Mouse (Mus musculus) C2C12 (cell line): ENCODE measurements around the gene Igfals. TPM values are rescaled to one million over a fixed set of nuclear protein-coding genes. Genes with fewer than 3 reads are reported as not detected.

Source experiments
- H3K27me3 ChIP-seq: one replicate; pipeline ENCODE4 v1.6.1; 2011; ENCODE audit not compliant: control insufficient read depth, insufficient read depth, insufficient read length
- H3K36me3 ChIP-seq: one replicate; pipeline ENCODE4 v1.6.1; 2011; ENCODE audit not compliant: control insufficient read depth, insufficient read depth
- H3K4me3 ChIP-seq: one replicate; pipeline ENCODE4 v1.5.1; 2011; ENCODE audit warnings: mild to moderate bottlenecking, control low read depth; ENCODE audit not compliant: poor library complexity, insufficient read depth, severe bottlenecking
- H3K79me2 ChIP-seq: one replicate; pipeline ENCODE4 v1.6.1; 2011; ENCODE audit not compliant: control insufficient read depth, insufficient read depth
- H3K79me3 ChIP-seq: one replicate; pipeline ENCODE4 v1.6.1; 2011; ENCODE audit warnings: low read depth, control low read depth
- H3ac ChIP-seq: one replicate; pipeline ENCODE3; 2011; ENCODE audit warnings: low read depth; ENCODE audit not compliant: control insufficient read depth, insufficient read length
- CEBPB ChIP-seq: IDR thresholded peaks from one replicate; pipeline ENCODE4 v1.6.1; 2011; ENCODE audit warnings: low read depth, mild to moderate bottlenecking, control low read depth, moderate library complexity
- CTCF ChIP-seq: IDR thresholded peaks from one replicate; pipeline ENCODE4 v1.5.1; 2011; ENCODE audit not compliant: control insufficient read depth, insufficient read depth, insufficient read length
- FOSL1 ChIP-seq: IDR thresholded peaks from one replicate; pipeline ENCODE4 v1.8.0; 2011; ENCODE audit warnings: mild to moderate bottlenecking, low read length; ENCODE audit not compliant: poor library complexity, insufficient read depth, severe bottlenecking
- MAX ChIP-seq: IDR thresholded peaks from one replicate; pipeline ENCODE4 v1.6.1; 2011; ENCODE audit warnings: mild to moderate bottlenecking, control low read depth
- MYOD1 ChIP-seq: IDR thresholded peaks from one replicate; pipeline ENCODE4 v1.6.1; 2011; ENCODE audit warnings: low read depth; ENCODE audit not compliant: control insufficient read depth, insufficient read length
- MYOG ChIP-seq: IDR thresholded peaks from one replicate; pipeline ENCODE4 v1.6.1; 2011; ENCODE audit not compliant: control insufficient read depth, insufficient read length; ENCODE audit errors: extremely low read depth
- USF1 ChIP-seq: IDR thresholded peaks from one replicate; pipeline ENCODE4 v1.6.1; 2011; ENCODE audit warnings: low read depth, mild to moderate bottlenecking, control low read depth, moderate library complexity
- polyA plus RNA-seq: library from polyadenylated mRNA; unstranded; fragments of >200 nt; fragmentation: generic; extraction: Trizol; gene quantifications from one replicate; pipeline ENCODE4 v1.2.1, GENCODE M21; 2012; ENCODE audit warnings: missing spikeins

Gene Igfals
- polyA plus RNA-seq, 1 experiment = 0.06 TPM

DNA sequence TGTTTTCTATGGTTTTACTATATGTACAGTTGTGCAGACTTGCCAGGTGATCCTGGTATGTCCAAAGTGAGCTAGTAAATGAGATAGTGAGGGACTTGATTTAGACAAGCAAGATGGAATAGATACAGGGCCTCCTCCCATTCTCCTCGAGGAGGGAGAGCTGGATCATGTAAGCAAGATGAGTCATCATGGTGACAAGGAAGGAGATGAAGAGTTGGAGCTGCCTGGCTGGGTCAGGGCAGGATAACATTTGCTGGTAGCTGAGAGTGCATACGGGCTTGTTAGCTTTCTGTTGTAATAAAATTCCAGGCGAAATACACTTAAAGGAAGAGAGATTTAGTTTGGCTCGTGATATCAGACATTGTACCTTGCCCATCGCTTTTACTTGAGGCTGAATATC is 25.5 kb upstream of the Igfals start:
- H3K4me3 ChIP-seq = no peak overlapping the region
- no peaks in the 10 kb centered on the region for H3K79me2 ChIP-seq
- H3K79me3 ChIP-seq = no peaks in the 10 kb centered on the region
- no peak overlapping the region for H3ac ChIP-seq
- no peaks in the 10 kb centered on the region for H3K36me3 ChIP-seq
- TF ChIP-seq USF1 = no peak
- no peak for TF ChIP-seq CEBPB
- no peak for TF ChIP-seq CTCF
- TF ChIP-seq MYOD1 = no peak
- TF ChIP-seq FOSL1 = no peak
- no peak for TF ChIP-seq MYOG
- no peak for TF ChIP-seq MAX
- H3K27me3 ChIP-seq = peaks cover 9% of the 10 kb centered on the region

DNA sequence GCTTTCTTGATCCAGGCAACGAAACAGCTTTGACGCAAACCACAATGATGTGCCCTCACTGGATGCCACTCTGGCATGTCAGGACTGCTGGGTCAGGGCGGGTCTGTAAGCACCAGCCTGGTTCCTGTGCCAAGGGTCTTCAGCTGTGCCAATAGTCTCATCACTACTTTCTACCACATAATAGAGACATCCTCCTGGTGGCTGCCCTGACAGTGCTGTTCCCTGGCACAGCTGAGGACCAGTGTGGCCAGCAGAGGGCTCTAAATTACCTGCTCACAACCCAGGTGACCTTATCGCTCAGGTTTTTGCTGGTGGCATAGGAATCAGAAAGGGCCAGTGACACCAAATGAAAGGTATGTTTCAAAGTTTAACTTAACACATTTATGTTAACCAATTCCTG is 24.7 kb upstream of the Igfals start:
- Histone ChIP-seq H3K27me3 (peaks cover 5% of the 10 kb centered on the region), H3K4me3 (no peak overlapping the region), H3K79me3 (no peaks in the 10 kb centered on the region), H3K36me3 (no peaks in the 10 kb centered on the region), H3ac (no peak overlapping the region), H3K79me2 (no peaks in the 10 kb centered on the region)
- TF ChIP-seq CTCF (no peak), FOSL1 (no peak), CEBPB (no peak), USF1 (no peak), MYOG (no peak), MAX (no peak), MYOD1 (no peak)

DNA sequence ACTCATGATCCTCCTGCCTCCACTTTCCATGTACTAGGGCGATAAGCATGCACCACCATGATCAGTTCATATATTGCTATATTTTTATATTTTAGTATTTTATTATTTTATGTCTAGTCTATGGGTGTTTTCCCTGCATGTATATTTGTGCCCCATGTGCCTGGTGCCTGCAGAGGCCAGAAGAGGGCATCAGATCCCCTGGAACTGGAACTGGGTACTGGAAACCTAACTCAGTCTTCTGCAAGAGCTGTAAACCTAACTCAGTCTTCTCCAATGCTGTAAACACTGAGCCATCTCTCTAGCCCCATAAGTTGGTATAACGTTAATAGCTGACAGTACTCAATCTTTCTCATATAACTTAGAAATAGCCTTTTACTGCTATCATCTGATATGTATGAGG is 23.2 kb upstream of the Igfals start:
- Histone ChIP-seq H3K79me3 (no peaks in the 10 kb centered on the region), H3K36me3 (no peaks in the 10 kb centered on the region), H3K4me3 (no peak overlapping the region), H3ac (no peak overlapping the region), H3K79me2 (peaks cover 3% of the 10 kb centered on the region), H3K27me3 (no peaks in the 10 kb centered on the region)
- no peak for TF ChIP-seq MAX
- no peak for TF ChIP-seq CEBPB
- TF ChIP-seq CTCF = no peak
- TF ChIP-seq FOSL1 = no peak
- no peak for TF ChIP-seq MYOG
- TF ChIP-seq USF1 = no peak
- TF ChIP-seq MYOD1 = no peak

DNA sequence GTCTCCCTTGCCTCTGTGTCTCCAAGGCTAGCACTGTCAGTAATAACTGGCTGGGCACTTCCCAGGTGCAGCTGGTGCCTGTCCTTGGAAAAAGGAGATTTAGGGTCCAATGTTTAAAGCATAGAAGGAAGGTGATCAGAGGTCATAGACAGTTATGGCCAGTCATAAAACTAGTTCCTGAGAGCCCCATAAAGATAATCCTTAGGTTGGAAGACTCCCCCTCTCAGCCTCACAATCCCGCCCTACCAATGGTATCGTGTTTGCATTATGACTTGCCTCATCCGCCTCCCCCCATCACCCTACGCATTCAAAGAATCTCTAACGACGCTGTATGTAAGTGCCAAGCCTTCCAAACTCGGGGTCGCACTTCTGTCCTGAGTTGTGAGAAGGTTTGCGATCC is 21.3 kb upstream of the Igfals start:
- H3K4me3 ChIP-seq = no peak overlapping the region
- H3ac ChIP-seq = no peak overlapping the region
- no peaks in the 10 kb centered on the region for H3K27me3 ChIP-seq
- peaks cover 19% of the 10 kb centered on the region for H3K79me2 ChIP-seq
- no peaks in the 10 kb centered on the region for H3K79me3 ChIP-seq
- no peaks in the 10 kb centered on the region for H3K36me3 ChIP-seq
- TF ChIP-seq MYOG = no peak
- TF ChIP-seq MYOD1 = no peak
- no peak for TF ChIP-seq FOSL1
- no peak for TF ChIP-seq MAX
- no peak for TF ChIP-seq CEBPB
- TF ChIP-seq USF1 = no peak
- no peak for TF ChIP-seq CTCF

DNA sequence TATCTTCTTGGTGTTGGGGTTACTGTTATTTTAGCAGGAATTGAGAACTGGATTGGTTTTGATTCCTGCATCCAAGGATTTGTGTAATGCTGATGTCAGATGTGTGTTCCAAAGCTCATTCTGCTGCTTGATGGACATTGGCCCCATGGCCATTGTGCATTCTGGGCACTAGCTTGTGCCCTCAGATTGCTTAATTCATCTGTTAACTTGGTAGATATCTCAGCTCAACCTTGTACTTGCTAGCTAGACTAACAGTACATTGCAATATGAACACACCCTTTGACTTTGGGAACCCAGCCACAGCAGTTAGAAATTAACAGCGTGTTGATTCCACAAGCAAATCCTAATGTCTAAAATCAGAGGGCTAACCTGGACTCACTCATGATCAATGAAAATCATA is 18.4 kb upstream of the Igfals start:
- TF ChIP-seq CTCF = no peak
- no peak for TF ChIP-seq USF1
- no peak for TF ChIP-seq MYOG
- TF ChIP-seq CEBPB = no peak
- no peak for TF ChIP-seq MAX
- TF ChIP-seq FOSL1 = no peak
- no peak for TF ChIP-seq MYOD1
- no peaks in the 10 kb centered on the region for H3K79me3 ChIP-seq
- H3K79me2 ChIP-seq = peaks cover 19% of the 10 kb centered on the region
- no peak overlapping the region for H3K4me3 ChIP-seq
- H3K27me3 ChIP-seq = no peaks in the 10 kb centered on the region
- H3ac ChIP-seq = no peak overlapping the region
- no peaks in the 10 kb centered on the region for H3K36me3 ChIP-seq

DNA sequence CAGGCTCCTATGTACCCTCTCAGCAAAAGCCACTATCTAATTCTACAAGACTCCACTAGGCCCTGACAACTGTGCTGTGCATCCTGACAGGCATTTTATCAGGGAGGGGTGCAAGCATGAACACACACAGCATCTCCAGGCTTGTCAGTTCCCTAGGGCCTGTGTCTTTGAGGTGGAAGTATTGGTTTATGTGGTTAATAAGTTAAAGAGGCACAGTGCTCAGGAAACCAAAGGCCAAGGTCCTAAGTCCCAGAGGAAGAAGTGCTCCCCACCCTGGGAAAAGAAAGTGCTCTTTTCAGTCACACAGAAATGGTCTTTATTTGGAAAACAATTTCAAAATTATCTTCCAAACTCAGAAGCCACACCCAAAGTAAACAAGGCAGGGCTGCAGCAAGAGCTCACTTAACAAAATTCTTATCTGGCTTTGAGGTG is 17.2 kb upstream of the Igfals start:
- no peaks in the 10 kb centered on the region for H3K79me3 ChIP-seq
- no peaks in the 10 kb centered on the region for H3K27me3 ChIP-seq
- peak overlapping the region; percentile 56 for H3K4me3 ChIP-seq
- H3K79me2 ChIP-seq = peaks cover 19% of the 10 kb centered on the region
- peak overlapping the region; percentile 43 for H3ac ChIP-seq
- no peaks in the 10 kb centered on the region for H3K36me3 ChIP-seq
- no peak for TF ChIP-seq FOSL1
- no peak for TF ChIP-seq USF1
- no peak for TF ChIP-seq CTCF
- TF ChIP-seq CEBPB = no peak
- no peak for TF ChIP-seq MAX
- TF ChIP-seq MYOG = no peak
- no peak for TF ChIP-seq MYOD1

DNA sequence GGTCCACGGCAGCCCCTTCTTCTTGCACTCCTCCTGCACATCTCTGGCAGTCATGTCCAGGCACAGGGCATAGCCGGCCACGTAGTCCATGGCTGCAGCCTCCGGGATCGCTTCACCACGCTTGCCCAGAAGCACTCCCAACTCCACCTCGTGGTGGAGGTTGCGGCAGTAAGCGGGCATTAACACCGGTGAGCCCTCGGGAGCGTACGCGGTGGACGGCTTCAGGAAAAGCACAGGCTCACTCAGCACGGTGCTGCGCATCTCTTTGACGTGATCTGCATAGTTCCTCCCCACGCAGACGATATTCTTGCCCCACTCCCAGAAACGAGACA is 16.1 kb upstream of the Igfals start:
- Histone ChIP-seq H3K4me3 (peak overlapping the region; percentile 56), H3K79me3 (no peaks in the 10 kb centered on the region), H3ac (peak overlapping the region; percentile 91), H3K36me3 (no peaks in the 10 kb centered on the region), H3K79me2 (peaks cover 19% of the 10 kb centered on the region), H3K27me3 (no peaks in the 10 kb centered on the region)
- TF ChIP-seq MYOG = no peak
- TF ChIP-seq MAX = peak; percentile 83
- TF ChIP-seq CTCF = peak; percentile 12
